Comparison of ENCODE assay signal across 33 mouse cellular contexts in the genomic region with DNA sequence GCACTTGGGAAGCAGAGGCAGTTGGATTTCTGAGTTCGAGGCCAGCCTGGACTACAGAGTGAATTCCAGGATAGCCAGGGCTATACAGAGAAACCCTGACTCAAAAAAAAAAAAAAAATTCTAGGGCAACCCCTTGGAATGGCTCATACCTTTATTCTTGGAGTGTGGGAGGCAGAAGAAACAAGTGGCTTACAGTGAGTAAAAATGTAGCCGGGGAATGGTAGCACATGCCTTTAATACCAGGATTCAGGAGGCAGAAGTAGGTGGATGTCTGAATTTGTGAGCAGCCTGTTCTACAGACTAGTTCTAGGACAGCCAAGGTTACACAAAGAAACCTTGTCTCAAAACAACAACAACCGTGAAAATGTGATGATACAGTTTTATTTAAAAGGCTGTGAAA. TPM values are rescaled to one million over a fixed set of nuclear protein-coding genes. Genes with fewer than 3 reads are reported as not detected.
"Had no signal": no experiment of that assay in that cellular context is flagged by ENCODE, and none has a peak within 500 bp of the region (broad histone marks: within the 10 kb centered on the region; RNA-seq: fewer than 3 reads in every experiment).

No protein-coding gene starts in this region.

- H3K27ac ChIP-seq: limb, embryonic 10.5 days; limb, embryonic 12.5 days; limb, embryonic 13.5 days; limb, embryonic 15.5 days; liver, embryonic 12.5 days; liver, embryonic 13.5 days; liver, embryonic 14.5 days; liver, embryonic 15.5 days; lung, embryonic 15.5 days; macrophage; midbrain, embryonic 10.5 days; midbrain, embryonic 12.5 days; midbrain, embryonic 13.5 days; midbrain, embryonic 15.5 days had no signal

- ATAC-seq: liver, embryonic 12.5 days; liver, postnatal 0 days; lung, postnatal 0 days; midbrain, embryonic 13.5 days; midbrain, embryonic 15.5 days; midbrain, embryonic 16.5 days had no signal

- H3K36me3 ChIP-seq: liver, embryonic 15.5 days; midbrain, embryonic 15.5 days had no signal

- H3K4me3 ChIP-seq: limb, embryonic 10.5 days; limb, embryonic 12.5 days; limb, embryonic 13.5 days; limb, embryonic 15.5 days; liver, embryonic 12.5 days; liver, embryonic 13.5 days; liver, embryonic 15.5 days; lung, embryonic 15.5 days; megakaryocyte, embryonic 14.5 days; midbrain, embryonic 10.5 days; midbrain, embryonic 12.5 days; midbrain, embryonic 13.5 days; midbrain, embryonic 15.5 days; myocyte had no signal

- H3K4me2 ChIP-seq: limb, embryonic 12.5 days; limb, embryonic 13.5 days; limb, embryonic 15.5 days; liver, embryonic 11.5 days; liver, embryonic 12.5 days; liver, embryonic 13.5 days; liver, embryonic 15.5 days; lung, embryonic 14.5 days; lung, embryonic 15.5 days; midbrain, embryonic 11.5 days; midbrain, embryonic 12.5 days; midbrain, embryonic 13.5 days; midbrain, embryonic 15.5 days had no signal

- DNase-seq: left cerebral cortex, postnatal 4 days; liver; liver, embryonic 13.5 days; liver, postnatal 0 days; lung, adult 18-20 months; lung, adult 2 months; lung, embryonic 14.5 days; lung, postnatal 10 days; lung, postnatal 14 days; lung, postnatal 36 days; lung, postnatal 4 days; midbrain, embryonic 14.5 days had no signal

- H3K27me3 ChIP-seq: limb, embryonic 12.5 days; limb, embryonic 13.5 days; limb, embryonic 15.5 days; liver, embryonic 12.5 days; liver, embryonic 13.5 days; liver, embryonic 15.5 days; lung, embryonic 15.5 days; megakaryocyte, embryonic 14.5 days; midbrain, embryonic 12.5 days; midbrain, embryonic 13.5 days; midbrain, embryonic 15.5 days had no signal

- H3K9me3 ChIP-seq: limb, embryonic 10.5 days; limb, embryonic 12.5 days; limb, embryonic 13.5 days; limb, embryonic 15.5 days; liver, embryonic 12.5 days; liver, embryonic 13.5 days; liver, embryonic 15.5 days; lung, embryonic 15.5 days; megakaryocyte, embryonic 14.5 days; midbrain, embryonic 10.5 days; midbrain, embryonic 12.5 days; midbrain, embryonic 13.5 days; midbrain, embryonic 15.5 days had no signal

- H3K9ac ChIP-seq: limb, embryonic 12.5 days; limb, embryonic 13.5 days; limb, embryonic 15.5 days; liver, embryonic 12.5 days; liver, embryonic 13.5 days; liver, embryonic 14.5 days; liver, embryonic 15.5 days; liver, postnatal 0 days; lung, embryonic 14.5 days; lung, embryonic 15.5 days; midbrain, embryonic 12.5 days; midbrain, embryonic 13.5 days; midbrain, embryonic 15.5 days had no signal

- H3K4me1 ChIP-seq: limb, embryonic 10.5 days; limb, embryonic 13.5 days; lung, embryonic 15.5 days; midbrain, embryonic 10.5 days; midbrain, embryonic 12.5 days; midbrain, embryonic 13.5 days; midbrain, embryonic 15.5 days had no signal

RNA-seq across cellular contexts. Expression of a gene that starts 46.1 kb away (rescaled TPM):
- polyA plus RNA-seq: lung, adult 2 months had no signal

RNA-seq across cellular contexts. Expression of a gene that starts 50.8 kb away (rescaled TPM):
- polyA plus RNA-seq: liver, adult 2 months; liver, embryonic 13.5 days; liver, embryonic 14.5 days; liver, embryonic 16.5 days; lung, postnatal 0 days; macrophage; midbrain, embryonic 11.5 days had no signal
